Mouse (Mus musculus): ENCODE results near the gene 2010111I01Rik.

DNA sequence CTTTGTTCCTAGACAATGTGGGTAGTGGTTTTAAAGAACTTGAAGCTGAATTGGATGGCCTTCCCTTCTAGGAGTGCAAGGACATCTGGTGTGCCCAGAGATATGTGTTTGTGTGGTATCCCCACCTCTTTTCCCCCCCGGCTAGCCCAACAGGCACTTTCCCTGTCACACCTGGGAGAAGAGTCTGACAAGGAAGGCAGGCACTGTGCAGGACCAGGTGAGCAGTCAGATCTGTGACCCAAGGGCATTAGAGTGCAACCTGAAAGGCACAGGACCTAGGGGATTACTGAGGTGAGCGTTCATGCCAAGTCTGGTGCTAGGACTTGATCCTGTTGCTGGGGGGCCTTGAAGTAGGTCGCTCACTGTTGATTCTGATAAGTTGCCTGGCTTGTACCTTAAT, 277.0 kb downstream of the 2010111I01Rik start:
- TF ChIP-seq UBTF (IDR thresholded peaks at IDR 0.05; ENCODE audit: low read depth, low read length): no peak
- TF ChIP-seq MXI1 (IDR thresholded peaks at IDR 0.05; ENCODE audit: low read depth, low read length): no peak
- TF ChIP-seq CTCF (conservative IDR thresholded peaks at IDR 0.05 in 1 of 2, IDR thresholded peaks at IDR 0.05 in 1 of 2; ENCODE audit: low read depth in 2 of 2, low read length in 2 of 2): no peak
- TF ChIP-seq EP300 (IDR thresholded peaks at IDR 0.05; ENCODE audit: low read length): no peak
- TF ChIP-seq POLR2A (IDR thresholded peaks at IDR 0.05; ENCODE audit: low read depth, low read length): no peak
- TF ChIP-seq ZMIZ1 (IDR thresholded peaks at IDR 0.05; ENCODE audit: low read depth, low read length): no peak
- TF ChIP-seq ZNF384 (IDR thresholded peaks at IDR 0.05; ENCODE audit: low read depth, low read length): no peak
- TF ChIP-seq USF1 (IDR thresholded peaks at IDR 0.05; ENCODE audit: low read depth, low read length): no peak
- TF ChIP-seq MAX (IDR thresholded peaks at IDR 0.05; ENCODE audit: low read length): no peak
- no peak for TF ChIP-seq JUN (IDR thresholded peaks at IDR 0.05; ENCODE audit: insufficient read depth, low read depth, low read length)
- TF ChIP-seq USF2 (conservative IDR thresholded peaks at IDR 0.05; ENCODE audit: low read depth, low read length): no peak
- TF ChIP-seq POLR2AphosphoS2 (IDR thresholded peaks at IDR 0.05; ENCODE audit: low read depth, low read length): no peak

All from CH12.LX (cell line).